Mouse (Mus musculus) limb, embryonic 10.5 days (tissue): Measurements from ENCODE around the gene Btn2a2. TPM values are rescaled to one million over a fixed set of nuclear protein-coding genes. Genes with fewer than 3 reads are reported as not detected.
A peak's percentile ranks its signal among the peaks of the same experiment; 100 is the strongest.

ENCODE experiments used
- DNase-seq: peaks from one replicate; pipeline ENCODE4 v3.0.0-alpha.2; 2017; ENCODE audit warnings: low spot score
- H3K27ac ChIP-seq: fragments of 300-500 bp; sonication (generic); 2 replicates; pipeline ENCODE4 v1.5.1; 2016; ENCODE audit warnings: mild to moderate bottlenecking
- H3K27me3 ChIP-seq: fragments of 300-500 bp; sonication (generic); 2 replicates; pipeline ENCODE4 v1.6.1; 2016; ENCODE audit warnings: low read depth, mild to moderate bottlenecking; ENCODE audit not compliant: poor library complexity, severe bottlenecking
- H3K36me3 ChIP-seq: fragments of 300-500 bp; sonication (generic); 2 replicates; pipeline ENCODE4 v1.6.1; 2016; ENCODE audit warnings: mild to moderate bottlenecking, moderate library complexity
- H3K4me1 ChIP-seq: fragments of 300-500 bp; sonication (generic); 2 replicates; pipeline ENCODE4 v1.6.1; 2016
- H3K4me3 ChIP-seq: fragments of 300-500 bp; sonication (generic); 2 replicates; pipeline ENCODE4 v1.5.1; 2016; ENCODE audit warnings: mild to moderate bottlenecking, moderate library complexity
- H3K9me3 ChIP-seq: fragments of 300-500 bp; sonication (generic); replicated peaks from 2 replicates; pipeline ENCODE4 v1.6.1; 2016; ENCODE audit warnings: mild to moderate bottlenecking
- WGBS: fragments of 180-500 bp; shearing (Covaris S2); methylation state at CpG from one replicate; pipeline ENCODE4 v1.1.7; 2016; 5-methylcytosine and 5-hydroxymethylcytosine counted together
- polyA plus RNA-seq: library from polyadenylated mRNA; unstranded; fragments of >200 nt; fragmentation: Nextera tagmentation; extraction: Ambion mirVana; gene quantifications from 2 replicates; pipeline ENCODE4 v1.2.1, GENCODE M21; 2016

Gene Btn2a2
- polyA plus RNA-seq, 1 experiment from 2014 or later = 1.9 TPM

- no peaks in the 10 kb centered on the region for H3K9me3 ChIP-seq
- peak overlapping the region; percentile 51 for H3K4me3 ChIP-seq
- H3K36me3 ChIP-seq = no peaks in the 10 kb centered on the region
- peaks cover 5% of the 10 kb centered on the region for H3K4me1 ChIP-seq
- DNase-seq = no peak
- no peaks in the 10 kb centered on the region for H3K27me3 ChIP-seq
- peak overlapping the region; percentile 72 for H3K27ac ChIP-seq
- under 1% methylated on average over 19 of the region's 19 CpGs for WGBS
Observed at GRCm38 (mm10) chr13:23516822-23517602, 28.4 kb upstream of the Btn2a2 start.

GRCm38 (mm10) chr13:23515826-23516620, 27.4 kb upstream of the Btn2a2 start:
- H3K36me3 ChIP-seq = no peaks in the 10 kb centered on the region
- H3K27ac ChIP-seq = peak overlapping the region; percentile 72
- 52% methylated on average over 15 of the region's 15 CpGs for WGBS
- H3K4me1 ChIP-seq = peaks cover 5% of the 10 kb centered on the region
- peak overlapping the region; percentile 51 for H3K4me3 ChIP-seq
- no peak for DNase-seq
- no peaks in the 10 kb centered on the region for H3K27me3 ChIP-seq
- H3K9me3 ChIP-seq = no peaks in the 10 kb centered on the region

- Histone ChIP-seq H3K27me3 (no peaks in the 10 kb centered on the region), H3K27ac (no peak overlapping the region), H3K9me3 (no peaks in the 10 kb centered on the region), H3K4me3 (no peak overlapping the region), H3K4me1 (peaks cover 10% of the 10 kb centered on the region), H3K36me3 (no peaks in the 10 kb centered on the region)
- WGBS = 78% methylated on average over 5 of the region's 5 CpGs
- DNase-seq = no peak
Observed at GRCm38 (mm10) chr13:23515281-23515680, 26.6 kb upstream of the Btn2a2 start.

GRCm38 (mm10) chr13:23513517-23513916, 24.9 kb upstream of the Btn2a2 start:
- no peak overlapping the region for H3K27ac ChIP-seq
- H3K36me3 ChIP-seq = no peaks in the 10 kb centered on the region
- H3K4me1 ChIP-seq = peaks cover 20% of the 10 kb centered on the region
- DNase-seq = no peak
- no peaks in the 10 kb centered on the region for H3K27me3 ChIP-seq
- no peak overlapping the region for H3K4me3 ChIP-seq
- 92% methylated on average over 1 of the region's 1 CpGs for WGBS
- H3K9me3 ChIP-seq = no peaks in the 10 kb centered on the region

DNA sequence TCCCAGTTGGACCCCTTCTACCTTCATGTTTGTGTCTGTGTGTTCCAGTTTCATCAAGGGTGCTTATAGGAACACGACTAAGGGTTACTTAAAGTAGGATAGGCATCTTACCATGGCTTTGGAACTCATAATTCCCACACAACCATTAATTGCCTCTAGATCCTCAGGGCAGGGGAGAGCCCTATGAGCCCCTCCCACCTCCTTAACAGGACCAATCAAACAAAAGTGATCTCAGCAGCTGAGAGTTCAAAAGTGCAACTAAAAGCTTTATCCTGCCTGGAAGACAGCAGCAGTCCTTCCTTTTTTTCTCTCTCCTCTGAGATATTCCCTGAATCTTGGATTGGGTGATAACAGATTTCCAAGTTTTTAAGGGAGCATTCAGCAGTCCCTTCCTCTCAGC, 21.5 kb upstream of the Btn2a2 start:
- no peak overlapping the region for H3K27ac ChIP-seq
- no peak overlapping the region for H3K4me3 ChIP-seq
- no peaks in the 10 kb centered on the region for H3K27me3 ChIP-seq
- H3K9me3 ChIP-seq = no peaks in the 10 kb centered on the region
- peaks cover 37% of the 10 kb centered on the region for H3K4me1 ChIP-seq
- no peak for DNase-seq
- H3K36me3 ChIP-seq = no peaks in the 10 kb centered on the region
- 37% methylated on average over 1 of the region's 1 CpGs for WGBS

DNA sequence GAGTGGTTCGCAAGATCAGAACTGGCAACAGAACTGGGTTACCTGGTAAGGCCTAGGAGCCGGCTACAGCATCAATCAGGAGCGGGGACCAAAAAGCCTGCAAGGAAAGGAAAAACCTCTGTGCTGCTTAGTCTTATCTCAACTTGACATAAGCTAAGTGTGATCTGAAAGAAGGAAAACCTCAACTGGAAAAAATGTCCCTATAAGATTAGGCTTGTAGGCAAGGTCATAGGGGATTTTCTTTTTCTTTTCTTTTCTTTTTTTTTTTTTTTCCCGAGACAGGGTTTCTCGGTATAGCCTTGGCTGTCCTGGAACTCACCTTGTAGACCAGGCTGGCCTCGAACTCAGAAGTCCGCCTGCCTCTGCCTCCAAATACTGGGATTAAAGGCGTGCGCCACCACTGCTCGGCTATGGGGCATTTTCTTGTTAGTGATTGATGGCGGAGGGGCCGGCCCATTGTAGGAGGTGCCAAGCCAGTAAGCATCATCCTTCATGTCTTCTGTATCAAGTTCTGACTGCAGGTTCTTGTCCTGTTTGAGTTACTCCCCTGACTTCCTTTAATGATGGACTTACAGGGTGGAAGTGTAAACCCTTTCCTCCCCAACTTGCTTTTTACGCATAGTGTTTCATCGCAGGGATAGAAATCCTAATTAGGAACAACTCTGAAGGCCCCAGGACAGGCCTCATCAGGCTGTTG, 18.3 kb upstream of the Btn2a2 start:
- Histone ChIP-seq H3K27ac (no peak overlapping the region; the same call in 1 of the 2 replicates), H3K9me3 (no peaks in the 10 kb centered on the region), H3K36me3 (no peaks in the 10 kb centered on the region), H3K27me3 (no peaks in the 10 kb centered on the region), H3K4me3 (peak overlapping the region; percentile 58), H3K4me1 (peaks cover 48% of the 10 kb centered on the region)
- WGBS = 8% methylated on average over 14 of the region's 14 CpGs
- DNase-seq = peak; percentile 63

GRCm38 (mm10) chr13:23506351-23506750, 17.7 kb upstream of the Btn2a2 start:
- no peak overlapping the region for H3K27ac ChIP-seq
- H3K4me3 ChIP-seq = peak overlapping the region; percentile 58
- H3K4me1 ChIP-seq = peaks cover 54% of the 10 kb centered on the region
- WGBS = under 1% methylated on average over 13 of the region's 13 CpGs
- H3K9me3 ChIP-seq = no peaks in the 10 kb centered on the region
- DNase-seq = peak; percentile 77
- H3K36me3 ChIP-seq = no peaks in the 10 kb centered on the region
- H3K27me3 ChIP-seq = no peaks in the 10 kb centered on the region

DNA sequence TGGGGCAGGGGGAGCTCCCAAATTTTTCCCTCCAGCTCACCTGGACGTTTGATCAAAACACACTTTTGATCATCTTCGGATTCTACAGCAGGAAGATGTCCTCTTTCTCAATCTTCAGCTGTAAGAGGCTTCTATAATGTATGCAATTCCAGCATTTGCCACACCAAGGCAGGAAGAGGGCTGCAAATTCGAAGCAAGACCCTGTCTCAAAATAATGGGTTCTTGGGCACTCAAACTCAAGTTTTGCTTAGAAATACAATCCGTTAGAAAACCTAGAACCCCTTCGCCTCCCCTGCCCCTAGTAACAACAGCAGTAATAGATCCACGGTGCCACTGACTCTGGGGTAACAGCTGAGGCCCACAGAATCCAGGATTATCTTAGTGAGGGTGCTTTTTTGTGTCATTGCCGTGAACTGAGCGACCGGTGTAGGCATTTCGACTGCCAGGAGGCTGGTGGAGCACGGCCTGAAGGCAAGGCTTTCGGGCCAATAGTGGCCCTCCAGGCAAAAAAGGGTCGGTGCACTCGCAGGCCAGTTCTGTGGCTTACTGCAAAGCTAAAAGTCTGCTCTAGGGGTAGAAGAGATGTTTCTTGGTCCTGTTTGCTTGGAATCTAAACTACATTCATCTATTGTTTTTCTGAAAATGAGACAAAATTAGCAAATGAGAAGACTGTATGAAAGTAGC, 17.1 kb upstream of the Btn2a2 start:
- peak; percentile 65 for DNase-seq
- H3K4me3 ChIP-seq = peak overlapping the region; percentile 58
- peaks cover 56% of the 10 kb centered on the region for H3K4me1 ChIP-seq
- H3K27ac ChIP-seq = peak overlapping the region; percentile 74
- no peaks in the 10 kb centered on the region for H3K9me3 ChIP-seq
- H3K36me3 ChIP-seq = no peaks in the 10 kb centered on the region
- 3% methylated on average over 14 of the region's 14 CpGs for WGBS
- H3K27me3 ChIP-seq = no peaks in the 10 kb centered on the region

- WGBS = under 1% methylated on average over 9 of the region's 9 CpGs
- Histone ChIP-seq H3K4me1 (peaks cover 52% of the 10 kb centered on the region), H3K9me3 (no peaks in the 10 kb centered on the region), H3K36me3 (no peaks in the 10 kb centered on the region), H3K27me3 (no peaks in the 10 kb centered on the region), H3K4me3 (peak overlapping the region; percentile 34), H3K27ac (no peak overlapping the region)
- peak; percentile 71 for DNase-seq
Observed at GRCm38 (mm10) chr13:23503797-23504196, 15.1 kb upstream of the Btn2a2 start.

- Histone ChIP-seq H3K9me3 (no peaks in the 10 kb centered on the region), H3K4me3 (no peak overlapping the region), H3K4me1 (peaks cover 53% of the 10 kb centered on the region), H3K36me3 (no peaks in the 10 kb centered on the region), H3K27me3 (no peaks in the 10 kb centered on the region), H3K27ac (no peak overlapping the region)
- no peak for DNase-seq
- WGBS = 47% methylated on average over 4 of the region's 4 CpGs
Observed at GRCm38 (mm10) chr13:23502916-23503315, 14.3 kb upstream of the Btn2a2 start.

- Histone ChIP-seq H3K27ac (no peak overlapping the region), H3K27me3 (no peaks in the 10 kb centered on the region), H3K4me3 (peak overlapping the region; percentile 44), H3K4me1 (peaks cover 55% of the 10 kb centered on the region), H3K36me3 (no peaks in the 10 kb centered on the region), H3K9me3 (no peaks in the 10 kb centered on the region)
- 38% methylated on average over 9 of the region's 9 CpGs for WGBS
- DNase-seq = no peak
Observed at GRCm38 (mm10) chr13:23502031-23502567, 13.4 kb upstream of the Btn2a2 start.

DNA sequence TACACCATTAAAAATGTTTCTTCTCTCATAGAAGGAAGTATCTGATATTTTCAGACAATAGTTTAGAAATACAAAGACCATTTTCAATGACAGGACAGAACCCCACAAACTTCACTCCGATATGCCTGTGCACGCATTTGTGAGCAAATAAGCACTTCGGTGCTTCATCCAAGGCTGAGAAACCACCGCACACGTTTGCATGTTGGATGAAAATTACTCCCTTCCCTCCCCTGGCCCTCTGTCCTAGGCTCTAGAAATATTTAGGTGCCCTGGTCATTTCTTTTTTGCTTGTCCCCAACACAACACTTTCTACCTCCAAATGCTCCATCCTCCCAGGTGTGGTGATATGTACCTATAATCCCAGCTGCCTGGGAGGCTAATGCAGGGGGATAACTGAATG, 12.9 kb upstream of the Btn2a2 start:
- DNase-seq = no peak
- WGBS = 26% methylated on average over 5 of the region's 5 CpGs
- H3K27ac ChIP-seq = no peak overlapping the region
- peak overlapping the region; percentile 44 for H3K4me3 ChIP-seq
- no peaks in the 10 kb centered on the region for H3K36me3 ChIP-seq
- H3K9me3 ChIP-seq = no peaks in the 10 kb centered on the region
- no peaks in the 10 kb centered on the region for H3K27me3 ChIP-seq
- peaks cover 57% of the 10 kb centered on the region for H3K4me1 ChIP-seq
